Mouse (Mus musculus): Measurements from ENCODE around the gene Elp4. TPM values are rescaled to one million over a fixed set of nuclear protein-coding genes. Genes with fewer than 3 reads are reported as not detected.
A peak's percentile ranks its signal among the peaks of the same experiment; 100 is the strongest.

Elp4 gene
- total and polyA plus RNA-seq, 3 experiments, result 5.4 to 32.7 (median 27.7) TPM

GRCm38 (mm10) chr2:105677434-105678105, 226.8 kb downstream of the Elp4 start:
- H3K27me3 ChIP-seq (ENCODE audit: insufficient read depth, low read length), result peaks cover 14% of the 10 kb centered on the region; the same call in 1 of the 2 replicates
- H3K36me3 ChIP-seq (replicated peaks), result peaks cover 23% of the 10 kb centered on the region
- no peak for DNase-seq (ENCODE audit: low spot score)
- no peak for TF ChIP-seq GATA1 (IDR thresholded peaks at IDR 0.05; ENCODE audit: borderline replicate concordance, low read length)
- TF ChIP-seq CTCF (IDR thresholded peaks at IDR 0.05; ENCODE audit: low read depth, low read length), result no peak
- TF ChIP-seq POLR2AphosphoS5 (IDR thresholded peaks at IDR 0.05; ENCODE audit: insufficient replicate concordance, low read depth, low read length), result no peak
- no peak for TF ChIP-seq TAL1 (conservative IDR thresholded peaks at IDR 0.05; ENCODE audit: low read depth, low read length)
- no peak for TF ChIP-seq GATA2 (IDR thresholded peaks at IDR 0.05; ENCODE audit: borderline replicate concordance, low read depth, low read length)
- H3K4me3 ChIP-seq (ENCODE audit: low read depth, low read length), result peak overlapping the region; percentile 84
- peaks cover 68% of the 10 kb centered on the region for H3K4me1 ChIP-seq (ENCODE audit: insufficient read depth, low read depth, low read length)
- H3K9me3 ChIP-seq (replicated peaks), result no peaks in the 10 kb centered on the region
- 0 out of 2 replicates have a peak, but pooled peaks have one; percentile 2 for ATAC-seq (ENCODE audit: extremely low read depth, insufficient number of reproducible peaks, low FRiP score, poor library complexity, severe bottlenecking)

GRCm38 (mm10) chr2:105676909-105677433, 227.4 kb downstream of the Elp4 start:
- DNase-seq (ENCODE audit: low spot score), result no peak
- H3K36me3 ChIP-seq (replicated peaks), result peaks cover 22% of the 10 kb centered on the region
- H3K4me3 ChIP-seq (ENCODE audit: low read depth, low read length), result peak overlapping the region; percentile 84
- no peak for ATAC-seq (ENCODE audit: extremely low read depth, insufficient number of reproducible peaks, low FRiP score, poor library complexity, severe bottlenecking)
- H3K4me1 ChIP-seq (ENCODE audit: insufficient read depth, low read depth, low read length), result peaks cover 66% of the 10 kb centered on the region
- no peak for TF ChIP-seq POLR2AphosphoS5 (IDR thresholded peaks at IDR 0.05; ENCODE audit: insufficient replicate concordance, low read depth, low read length)
- TF ChIP-seq GATA1 (IDR thresholded peaks at IDR 0.05; ENCODE audit: borderline replicate concordance, low read length), result no peak
- TF ChIP-seq CTCF (IDR thresholded peaks at IDR 0.05; ENCODE audit: low read depth, low read length), result no peak
- TF ChIP-seq TAL1 (conservative IDR thresholded peaks at IDR 0.05; ENCODE audit: low read depth, low read length), result no peak
- no peak for TF ChIP-seq GATA2 (IDR thresholded peaks at IDR 0.05; ENCODE audit: borderline replicate concordance, low read depth, low read length)
- H3K9me3 ChIP-seq (replicated peaks), result no peaks in the 10 kb centered on the region
- peaks cover 20% of the 10 kb centered on the region for H3K27me3 ChIP-seq (ENCODE audit: insufficient read depth, low read length)

GRCm38 (mm10) chr2:105676080-105676908, 228.1 kb downstream of the Elp4 start:
- TF ChIP-seq POLR2AphosphoS5 (IDR thresholded peaks at IDR 0.05; ENCODE audit: insufficient replicate concordance, low read depth, low read length) (no peak), TAL1 (conservative IDR thresholded peaks at IDR 0.05; ENCODE audit: low read depth, low read length) (no peak), CTCF (IDR thresholded peaks at IDR 0.05; ENCODE audit: low read depth, low read length) (no peak), GATA1 (IDR thresholded peaks at IDR 0.05; ENCODE audit: borderline replicate concordance, low read length) (no peak), GATA2 (IDR thresholded peaks at IDR 0.05; ENCODE audit: borderline replicate concordance, low read depth, low read length) (no peak)
- peaks cover 27% of the 10 kb centered on the region for H3K27me3 ChIP-seq (ENCODE audit: insufficient read depth, low read length)

GRCm38 (mm10) chr2:105675730-105676079, 228.7 kb downstream of the Elp4 start:
- Histone ChIP-seq H3K36me3 (replicated peaks) (peaks cover 13% of the 10 kb centered on the region), H3K9me3 (replicated peaks) (no peaks in the 10 kb centered on the region), H3K4me3 (ENCODE audit: low read depth, low read length) (peak overlapping the region; percentile 84), H3K4me1 (ENCODE audit: insufficient read depth, low read depth, low read length) (peaks cover 54% of the 10 kb centered on the region), H3K27me3 (ENCODE audit: insufficient read depth, low read length) (peaks cover 32% of the 10 kb centered on the region)
- DNase-seq (ENCODE audit: low spot score), result no peak
- TF ChIP-seq GATA2 (IDR thresholded peaks at IDR 0.05; ENCODE audit: borderline replicate concordance, low read depth, low read length), result no peak
- no peak for TF ChIP-seq TAL1 (conservative IDR thresholded peaks at IDR 0.05; ENCODE audit: low read depth, low read length)
- TF ChIP-seq CTCF (IDR thresholded peaks at IDR 0.05; ENCODE audit: low read depth, low read length), result no peak
- no peak for TF ChIP-seq POLR2AphosphoS5 (IDR thresholded peaks at IDR 0.05; ENCODE audit: insufficient replicate concordance, low read depth, low read length)
- no peak for TF ChIP-seq GATA1 (IDR thresholded peaks at IDR 0.05; ENCODE audit: borderline replicate concordance, low read length)
- no peak for ATAC-seq (ENCODE audit: extremely low read depth, insufficient number of reproducible peaks, low FRiP score, poor library complexity, severe bottlenecking)

More at GRCm38 (mm10) chr2:105676080-105676908, 228.1 kb downstream of the Elp4 start:
- no peaks in the 10 kb centered on the region for H3K9me3 ChIP-seq (replicated peaks)
- peaks cover 19% of the 10 kb centered on the region for H3K36me3 ChIP-seq (replicated peaks)
- H3K4me1 ChIP-seq (ENCODE audit: insufficient read depth, low read depth, low read length), result peaks cover 59% of the 10 kb centered on the region
- peak overlapping the region; percentile 84 for H3K4me3 ChIP-seq (ENCODE audit: low read depth, low read length)
- DNase-seq (ENCODE audit: low spot score) (no peak), ATAC-seq (ENCODE audit: extremely low read depth, insufficient number of reproducible peaks, low FRiP score, poor library complexity, severe bottlenecking) (no peak)

- Histone ChIP-seq H3K27me3 (ENCODE audit: insufficient read depth, low read length) (peaks cover 38% of the 10 kb centered on the region), H3K4me1 (ENCODE audit: insufficient read depth, low read depth, low read length) (peaks cover 49% of the 10 kb centered on the region), H3K9me3 (replicated peaks) (no peaks in the 10 kb centered on the region), H3K36me3 (replicated peaks) (peaks cover 8% of the 10 kb centered on the region), H3K4me3 (ENCODE audit: low read depth, low read length) (peak overlapping the region; percentile 84)
- DNase-seq (ENCODE audit: low spot score) (peak; percentile 98), ATAC-seq (ENCODE audit: extremely low read depth, insufficient number of reproducible peaks, low FRiP score, poor library complexity, severe bottlenecking) (peak; percentile 82)
- TF ChIP-seq POLR2AphosphoS5 (IDR thresholded peaks at IDR 0.05; ENCODE audit: insufficient replicate concordance, low read depth, low read length) (no peak), TAL1 (conservative IDR thresholded peaks at IDR 0.05; ENCODE audit: low read depth, low read length) (peak; percentile 68; the same call in 1 of the 2 replicates), GATA1 (IDR thresholded peaks at IDR 0.05; ENCODE audit: borderline replicate concordance, low read length) (no peak), CTCF (IDR thresholded peaks at IDR 0.05; ENCODE audit: low read depth, low read length) (no peak)
These were observed 229.3 kb downstream of the Elp4 start for GRCm38 (mm10) chr2:105674875-105675729.
